Mouse (Mus musculus) CD8-positive naive resting alpha-beta T cell, adult 2 months (primary cell): ENCODE measurements around the gene 0610040J01Rik.

Source experiments
- DNase-seq, 2 experiments: peaks; one replicate each; pipeline ENCODE4 v3.0.0; 2022; ENCODE audit warnings: low read depth in 2 of 2, low spot score in 2 of 2

Gene 0610040J01Rik

DNA sequence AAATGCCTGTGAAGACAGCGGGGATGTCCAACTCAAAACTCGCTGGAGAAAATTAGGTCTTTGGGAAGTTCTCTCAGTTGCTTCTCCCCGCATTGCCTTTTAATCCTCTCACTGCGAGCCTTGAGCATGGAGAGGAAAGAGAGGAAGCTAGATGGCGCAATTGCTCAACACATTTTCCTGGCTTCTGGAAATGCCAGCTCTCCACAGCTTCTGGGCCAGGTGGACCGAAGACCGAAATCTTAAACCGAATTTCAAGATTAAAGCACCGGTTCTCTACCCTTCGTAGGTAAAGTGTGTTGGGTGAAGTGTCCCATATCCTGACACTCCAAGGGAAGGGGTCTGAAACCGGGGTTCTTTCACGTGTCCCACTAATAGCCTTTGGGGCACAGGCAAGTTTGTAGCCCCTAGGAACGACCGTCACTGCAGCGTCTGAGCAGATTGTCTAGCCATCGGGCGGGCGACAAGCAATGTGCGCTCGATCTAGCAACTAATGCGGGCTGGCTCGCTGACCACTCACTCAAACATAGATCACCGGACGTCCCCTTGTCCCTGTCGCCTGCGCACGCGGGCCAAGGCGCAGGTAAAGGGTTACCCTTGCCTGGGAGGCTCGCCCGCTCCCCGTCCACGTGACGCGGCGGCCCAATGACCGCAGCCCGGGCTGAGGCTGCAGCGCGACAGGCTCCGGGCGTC is at the start of gene 0610040J01Rik:
TSS of gene 0610040J01Rik (plus strand) at position 545 of the 690 bp plus-strand sequence.
- peak in 1 of 2 experiments; percentile 16 for DNase-seq

DNA sequence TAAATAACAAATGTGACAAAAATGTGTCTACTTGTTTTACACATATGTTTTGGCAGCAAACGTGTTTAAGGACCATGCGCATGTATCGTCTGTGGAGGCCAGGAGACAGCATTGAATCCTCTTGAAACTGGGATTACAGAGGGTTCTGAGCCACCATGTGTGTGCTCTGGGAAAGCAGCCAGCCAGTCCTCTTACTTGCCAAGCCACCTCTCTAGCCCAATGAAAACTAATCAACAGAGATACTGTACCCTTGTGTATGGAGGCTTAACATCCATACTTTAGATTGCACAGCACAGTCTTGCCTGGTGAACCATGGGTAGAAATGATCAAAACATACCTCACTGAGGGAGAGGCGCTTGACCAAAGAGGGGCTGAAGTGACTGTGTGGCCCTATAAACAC is 46.3 kb upstream of the 0610040J01Rik start:
- DNase-seq = no peak

DNA sequence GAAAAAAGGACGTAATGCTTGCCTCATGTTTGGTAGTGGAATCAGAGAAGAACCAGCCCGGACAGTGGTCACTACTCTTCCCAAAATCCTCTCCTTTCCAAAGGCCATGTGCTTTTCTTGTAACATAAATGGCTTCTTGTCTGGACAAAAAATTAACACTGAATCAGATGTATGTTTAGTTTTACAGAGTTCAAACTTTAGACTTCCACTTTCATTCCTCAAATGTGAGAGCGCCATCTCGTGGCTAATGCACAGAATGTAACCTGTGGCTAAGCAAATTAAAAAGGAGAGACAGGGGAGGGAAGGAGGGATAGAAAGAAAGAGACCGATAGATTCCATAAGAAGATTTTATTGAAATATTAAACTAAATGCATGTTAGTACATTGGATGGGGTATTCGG is 45.4 kb upstream of the 0610040J01Rik start:
- peak in 1 of 2 experiments; percentile 8 for DNase-seq

DNA sequence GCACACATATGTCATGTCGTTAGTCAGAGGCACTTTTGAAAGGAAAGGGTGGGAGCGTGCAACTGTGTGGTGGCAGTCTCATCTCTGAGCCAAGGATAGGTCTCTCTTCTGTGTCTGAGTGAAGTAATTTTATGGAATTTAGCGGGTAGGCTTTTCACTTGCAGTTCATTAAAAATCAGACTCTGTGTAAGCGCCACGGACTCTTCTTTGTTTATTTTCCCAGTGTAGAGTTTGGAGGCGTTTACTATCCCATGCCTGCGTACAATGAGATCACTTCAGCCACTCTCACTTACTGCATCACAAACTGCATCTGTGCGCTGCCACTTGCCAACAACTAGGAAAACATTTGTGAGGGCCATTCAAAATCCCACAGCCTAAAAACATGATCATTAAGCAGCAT is 44.7 kb upstream of the 0610040J01Rik start:
- no peak for DNase-seq

DNA sequence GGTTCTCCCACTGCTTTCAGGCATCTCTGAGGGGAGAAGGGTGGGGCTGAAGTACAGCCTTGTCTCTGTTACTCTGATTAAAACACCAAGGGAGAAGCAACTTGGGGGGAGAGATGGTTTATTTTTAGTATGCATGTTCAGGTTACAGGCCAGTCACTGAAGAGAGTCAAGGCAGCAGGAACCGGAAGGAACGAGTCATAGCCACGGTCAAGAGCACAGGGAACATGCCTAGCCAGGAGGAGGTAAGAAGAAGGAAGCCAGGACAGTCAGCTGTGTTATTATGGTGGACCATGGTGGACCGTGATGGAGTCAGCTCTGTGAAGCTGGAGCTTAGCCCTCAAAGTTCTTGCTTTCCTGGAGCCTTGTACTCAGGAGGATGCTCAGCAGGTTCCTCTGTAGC is 43.9 kb upstream of the 0610040J01Rik start:
- no peak for DNase-seq

DNA sequence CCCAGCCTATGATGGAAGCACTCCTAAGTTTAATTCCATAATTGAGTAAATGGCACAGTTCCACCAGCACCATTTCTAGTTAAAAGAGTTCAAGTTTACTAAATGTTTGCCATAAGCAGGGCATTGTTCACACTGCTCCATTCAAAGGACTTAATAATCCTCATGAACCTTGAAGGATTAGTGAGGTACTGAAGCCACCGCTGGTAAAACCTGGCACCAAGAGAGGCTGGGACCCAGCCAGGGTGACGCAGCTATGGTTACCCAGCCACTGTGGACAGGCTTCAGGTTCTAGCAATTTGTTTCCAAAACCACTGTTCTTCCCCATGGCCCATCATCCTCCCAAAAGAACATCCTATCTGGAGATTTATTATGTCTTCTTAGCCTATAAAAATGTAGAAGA is 39.2 kb upstream of the 0610040J01Rik start:
- no peak for DNase-seq

DNA sequence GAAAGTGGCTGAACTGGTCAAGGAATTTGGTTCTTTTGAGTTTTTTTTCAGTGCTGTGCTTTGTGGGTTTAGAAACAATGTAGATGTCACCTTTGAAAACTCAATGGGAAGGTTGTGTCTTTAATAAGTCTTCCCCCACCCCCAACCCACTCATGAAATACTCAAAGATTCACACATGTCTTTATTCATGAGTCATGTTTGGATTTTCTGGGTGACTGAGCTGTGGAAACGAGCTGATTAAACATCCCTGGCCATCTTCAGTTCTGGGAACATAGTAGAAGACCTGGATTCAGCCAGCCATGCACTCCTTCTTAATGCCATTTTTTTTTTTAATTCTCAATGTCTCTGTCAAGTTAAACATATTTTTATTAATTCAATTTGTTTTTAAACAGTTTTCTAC is 38.6 kb upstream of the 0610040J01Rik start:
- DNase-seq = no peak

DNA sequence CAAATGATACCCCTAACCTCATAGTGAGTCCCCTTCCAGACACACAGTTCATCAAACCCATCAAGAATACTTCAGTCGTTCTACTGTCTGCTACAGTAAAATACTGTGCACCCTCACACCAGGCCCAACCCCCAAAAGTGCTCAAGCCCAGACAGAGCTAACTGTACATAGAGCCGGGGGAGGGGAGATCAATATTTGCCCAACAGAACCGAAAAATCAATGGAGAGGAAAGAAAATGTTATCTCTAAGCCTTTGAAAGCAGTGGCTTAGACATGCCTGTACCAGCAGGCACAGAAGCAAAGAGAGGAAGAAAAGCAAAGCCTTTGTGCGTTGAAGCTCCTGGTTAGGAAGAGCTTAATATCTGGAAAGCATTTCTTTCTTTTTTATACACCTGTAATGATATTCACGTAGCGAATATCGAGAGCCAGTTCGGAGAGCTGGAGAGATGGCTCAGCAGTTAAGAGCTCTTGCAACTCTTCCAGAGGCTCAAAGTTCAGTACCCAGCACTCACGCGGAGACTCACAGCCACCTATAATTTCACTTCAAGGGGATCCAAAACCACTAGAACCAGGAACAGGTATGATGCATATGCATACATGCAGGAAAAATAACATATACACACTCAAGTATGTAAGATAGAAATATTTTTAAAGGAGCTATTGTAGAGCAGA is 23.9 kb upstream of the 0610040J01Rik start:
- DNase-seq = no peak

DNA sequence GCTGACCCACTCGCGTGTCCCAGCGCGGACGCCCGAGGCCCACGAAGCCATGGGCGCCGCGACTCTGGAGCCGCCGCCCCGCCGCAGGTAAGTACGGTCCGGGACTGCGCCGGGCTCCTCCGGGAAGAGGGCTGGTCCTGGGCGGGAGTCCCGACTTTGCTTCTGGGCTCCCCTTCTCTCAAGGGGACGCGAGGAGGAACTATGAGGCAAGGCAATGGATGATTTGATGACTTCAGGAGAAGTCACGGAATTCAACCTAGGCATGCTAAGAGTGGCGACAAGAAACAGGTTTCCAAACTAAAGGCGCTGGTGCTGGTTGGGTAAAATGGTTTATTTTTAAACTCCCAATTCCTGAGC is 324 bp downstream of the 0610040J01Rik start:
- no peak for DNase-seq

DNA sequence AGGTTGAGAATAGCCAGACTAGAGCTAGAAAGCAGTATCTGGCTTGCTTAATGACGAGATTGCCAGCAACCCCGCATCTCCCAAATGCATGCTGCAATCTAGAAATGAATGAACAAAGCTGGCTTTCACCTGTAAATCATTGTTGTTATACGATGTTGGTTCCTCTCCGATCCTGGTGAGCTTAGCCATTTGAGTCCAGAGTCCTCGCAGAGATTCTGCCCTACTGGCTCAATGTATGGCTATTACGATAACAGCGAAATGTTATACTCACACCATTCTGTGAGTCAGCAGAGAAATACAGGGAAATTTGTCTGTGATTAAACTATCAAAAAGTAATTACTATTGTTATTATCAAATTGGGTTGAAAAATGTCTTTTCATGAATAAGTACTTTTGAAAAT is 4.5 kb downstream of the 0610040J01Rik start:
- no peak for DNase-seq

DNA sequence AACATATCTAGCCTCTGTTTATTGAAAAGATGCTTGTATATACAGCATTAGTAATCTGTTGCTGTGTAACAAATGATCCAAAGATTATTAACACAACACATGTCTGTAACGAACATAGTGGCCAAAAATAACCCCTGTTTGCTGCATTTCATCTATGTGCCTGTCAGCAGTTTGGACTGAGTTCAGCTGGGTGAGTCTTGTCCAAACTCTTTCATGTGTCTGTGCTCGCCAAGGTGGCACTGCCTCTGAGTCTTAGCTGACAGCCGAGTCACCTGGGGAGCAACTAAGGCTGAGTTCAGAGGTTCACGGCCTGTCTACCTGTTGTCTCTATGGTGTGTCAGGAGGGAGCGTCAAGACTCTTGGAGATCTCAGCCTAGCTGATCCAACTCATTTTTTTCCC is 5.1 kb downstream of the 0610040J01Rik start:
- DNase-seq = no peak

DNA sequence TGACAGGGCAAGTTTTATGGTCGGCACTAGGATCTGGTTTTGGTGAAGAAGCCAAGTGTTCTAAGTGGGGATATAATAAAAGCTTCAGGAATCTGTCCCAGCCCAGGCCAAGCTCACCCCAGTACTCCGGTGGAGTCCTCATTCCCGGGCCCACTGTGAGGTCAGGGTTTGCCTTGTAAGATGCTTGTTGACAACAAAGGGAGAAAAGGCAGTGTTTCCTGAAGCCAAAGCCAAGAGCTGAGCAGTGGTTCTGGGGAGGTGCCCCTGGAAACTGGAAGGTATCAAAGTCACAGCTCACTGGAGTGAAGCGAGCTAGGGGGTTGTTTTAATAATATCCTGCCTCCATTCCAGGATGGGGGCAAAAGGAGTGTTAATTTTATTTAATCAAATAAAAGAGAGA is 6.8 kb downstream of the 0610040J01Rik start:
- DNase-seq = no peak

DNA sequence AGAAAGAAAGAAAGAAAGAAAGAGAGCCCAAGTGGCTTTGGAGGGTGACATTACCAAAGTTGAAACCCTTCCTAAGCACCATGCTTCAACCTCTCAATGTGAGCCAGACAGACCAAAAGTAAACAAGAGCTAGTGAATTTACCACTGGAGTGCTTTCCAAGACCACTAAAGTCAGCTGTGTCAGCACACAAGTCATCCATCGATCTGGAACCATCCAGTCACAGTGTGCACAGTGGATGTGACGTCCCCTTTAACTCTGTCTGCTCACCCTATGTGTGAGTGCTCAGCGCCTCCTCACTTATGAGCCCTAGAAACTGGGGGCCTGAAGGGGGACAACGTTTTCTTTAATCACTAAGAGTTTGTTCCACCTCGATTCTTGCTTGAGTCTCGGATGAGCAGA is 7.4 kb downstream of the 0610040J01Rik start:
- no peak for DNase-seq

DNA sequence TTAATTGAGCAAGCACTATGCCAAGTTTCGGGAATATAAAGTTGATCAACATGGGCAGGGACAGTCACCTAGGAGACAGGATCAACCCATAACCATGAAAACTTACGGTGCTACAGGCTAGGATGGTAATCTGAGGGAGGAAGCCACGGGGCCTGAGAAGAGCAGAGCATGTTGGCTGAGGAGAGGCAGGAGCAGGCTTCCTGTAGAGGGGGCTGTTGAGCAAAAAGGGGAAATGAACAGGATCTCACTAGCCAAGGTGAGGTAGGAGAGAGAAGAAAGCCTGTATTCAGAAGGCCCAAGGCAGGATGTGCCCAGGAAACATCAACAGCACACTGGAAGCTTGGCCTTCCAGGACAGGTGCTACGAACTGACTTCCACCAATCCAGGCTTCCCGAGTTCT is 9.0 kb downstream of the 0610040J01Rik start:
- DNase-seq = no peak

DNA sequence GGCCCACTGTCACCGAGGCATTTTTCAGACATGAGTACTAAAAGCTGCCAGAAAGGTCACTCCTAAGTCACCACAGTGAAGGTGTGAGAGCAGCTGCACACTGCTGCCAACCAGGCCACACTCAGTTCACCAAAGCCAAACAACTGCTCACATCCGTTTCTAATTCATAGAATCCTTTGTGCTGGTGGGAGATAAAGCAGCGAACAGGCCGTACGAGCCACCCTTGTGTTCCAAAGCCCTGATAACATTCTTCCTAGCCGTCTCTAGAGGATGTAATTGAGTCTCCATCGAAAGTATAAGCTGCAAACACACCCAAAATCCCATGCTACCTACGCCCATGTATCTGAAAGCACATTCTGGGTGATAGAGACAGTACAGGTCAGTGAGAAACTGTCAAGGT is 9.7 kb downstream of the 0610040J01Rik start:
- no peak for DNase-seq

DNA sequence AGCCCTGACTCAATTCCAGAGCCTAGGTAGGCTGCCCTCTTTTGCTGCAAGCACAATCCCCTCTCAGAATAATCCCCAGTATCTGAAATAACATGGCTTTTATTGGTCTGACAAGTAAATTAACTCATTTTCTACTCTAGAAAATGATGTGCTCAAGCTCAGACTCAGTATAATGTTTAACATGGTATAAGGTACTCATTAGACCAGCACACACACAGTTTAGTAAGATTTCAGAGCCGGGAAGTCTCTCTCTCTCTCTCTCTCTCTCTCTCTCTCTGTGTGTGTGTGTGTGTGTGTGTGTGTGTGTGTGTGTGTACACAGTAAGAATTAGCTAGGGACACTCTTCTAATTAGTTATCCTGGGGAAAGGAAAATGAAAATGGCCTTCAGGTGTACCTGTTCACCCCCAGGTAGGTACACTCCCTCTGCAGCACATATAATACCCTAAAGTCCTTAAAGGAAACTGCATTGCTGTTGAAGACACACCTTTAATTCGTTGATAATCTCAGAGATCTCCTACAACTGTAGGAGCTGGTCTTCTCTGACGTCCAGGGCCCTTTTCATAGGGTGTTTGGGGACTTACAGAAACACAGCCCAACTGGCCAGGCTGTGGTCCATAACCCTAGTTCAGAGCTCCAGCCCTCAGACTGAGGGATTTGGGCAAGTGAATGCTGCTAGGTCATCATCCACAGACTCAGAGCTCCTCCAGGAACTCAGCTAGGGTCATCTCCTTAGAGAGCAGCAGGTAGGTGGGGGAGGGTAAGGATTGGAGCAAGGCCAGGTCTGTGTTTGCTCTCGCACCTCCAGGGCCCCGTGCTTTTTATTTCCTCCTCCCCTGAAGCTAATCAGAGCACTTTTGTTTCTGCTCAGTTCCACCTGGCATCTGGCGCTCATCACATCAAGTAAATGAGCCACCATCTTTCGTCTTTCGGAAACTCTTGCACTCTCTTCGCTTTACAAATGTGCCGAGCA is 11.5 kb downstream of the 0610040J01Rik start:
- no peak for DNase-seq

DNA sequence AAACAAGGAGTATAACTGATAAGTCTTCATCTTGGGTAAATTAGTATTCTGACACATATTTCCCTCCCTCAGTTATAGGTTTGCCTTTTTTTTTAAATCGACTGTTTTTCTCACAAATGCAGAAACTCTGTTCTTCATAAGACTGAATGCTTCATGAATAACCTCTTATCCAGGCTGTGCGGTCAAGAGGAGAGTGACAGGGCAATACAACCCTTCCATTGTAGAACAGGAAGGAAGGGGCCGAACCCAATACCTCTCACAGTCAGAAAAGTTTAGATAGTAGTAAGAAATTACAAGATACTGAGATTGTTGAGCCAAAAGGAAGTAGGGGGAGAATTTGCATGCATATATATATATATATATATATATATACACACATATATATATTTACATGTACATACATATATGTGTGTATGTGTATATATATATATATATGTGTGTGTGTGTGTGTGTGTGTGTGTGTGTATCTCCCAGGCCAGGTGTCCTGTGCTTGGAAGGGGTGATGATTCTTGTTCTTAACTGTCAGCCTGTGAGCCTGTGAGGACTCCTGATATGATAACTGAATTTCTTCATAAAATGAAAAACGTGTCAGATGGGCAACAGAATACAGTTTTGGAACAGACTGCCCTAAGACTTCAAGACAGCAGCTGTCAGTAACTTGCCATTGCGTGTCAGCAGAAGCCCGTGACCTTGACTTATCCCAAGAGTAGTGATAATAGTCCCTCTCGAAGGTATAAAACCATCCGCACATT is 12.6 kb downstream of the 0610040J01Rik start:
- DNase-seq = no peak

DNA sequence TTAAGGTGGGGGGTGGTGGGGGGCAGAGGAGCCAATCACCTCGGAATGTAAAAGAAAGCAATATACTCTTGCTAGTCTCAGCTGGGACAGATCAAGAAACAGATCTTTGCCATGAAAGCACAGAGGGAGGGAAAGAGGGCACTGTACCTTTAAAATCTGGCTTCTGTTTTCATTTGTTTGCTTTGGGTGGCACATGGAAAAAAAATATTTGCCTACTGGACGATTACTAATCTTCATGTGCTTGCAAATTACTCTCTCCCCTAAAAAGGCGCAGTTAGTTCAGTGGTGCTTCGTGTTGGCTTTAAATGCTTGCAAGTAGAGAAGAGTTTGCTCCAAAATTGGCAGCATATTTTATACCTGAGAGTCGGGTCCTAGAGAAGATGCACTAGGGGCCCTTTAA is 13.7 kb downstream of the 0610040J01Rik start:
- no peak for DNase-seq

DNA sequence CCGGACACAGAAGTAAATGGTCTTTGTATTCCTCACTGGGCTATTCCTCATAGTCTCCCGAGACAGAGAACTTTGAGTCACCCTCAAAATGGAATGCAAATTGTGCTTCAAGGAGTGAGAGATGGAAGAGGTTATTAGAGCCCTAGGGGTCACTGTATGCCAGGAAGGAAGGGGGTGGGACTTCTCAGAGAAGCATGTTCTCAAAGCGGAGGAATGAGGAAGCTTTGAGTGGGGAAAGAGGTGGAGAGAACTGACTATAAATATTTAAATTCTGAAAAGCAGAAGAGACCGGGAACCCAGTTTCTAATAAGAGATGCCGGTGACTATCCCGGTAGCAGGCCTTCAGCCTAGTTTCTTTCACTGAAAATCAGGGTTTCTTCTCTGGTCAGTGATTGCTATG is 14.8 kb downstream of the 0610040J01Rik start:
- DNase-seq = no peak

DNA sequence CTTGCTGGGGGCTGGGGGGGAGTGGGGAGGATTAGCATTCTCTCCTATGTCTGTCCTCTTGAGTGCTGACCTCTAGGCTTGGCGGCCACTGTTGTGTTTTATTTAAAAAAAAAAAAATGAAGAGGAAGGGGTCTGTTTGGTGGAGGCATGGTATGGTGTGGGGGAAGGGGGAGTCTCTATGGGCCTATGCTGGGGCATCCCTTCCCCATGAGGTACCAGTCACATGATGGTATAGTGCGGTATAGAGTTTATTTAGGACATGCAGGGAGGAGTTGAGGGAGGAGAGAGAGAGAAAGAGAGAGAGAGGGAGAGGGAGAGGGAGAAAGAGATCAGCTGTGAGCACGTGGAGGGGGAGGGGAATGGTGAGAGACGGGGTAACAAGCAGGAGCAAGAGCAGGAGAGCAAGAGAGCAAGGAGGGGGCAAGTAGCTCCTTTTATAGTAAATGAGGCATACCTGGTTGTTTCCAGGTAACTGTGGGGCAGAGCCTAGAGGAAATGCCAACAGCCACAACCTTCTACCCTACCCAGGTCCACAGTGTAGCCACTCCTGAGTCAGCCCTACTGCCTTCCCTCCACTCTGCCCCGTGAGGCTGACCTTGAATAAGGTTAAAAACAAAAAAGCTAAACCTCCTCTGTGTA is 15.4 kb downstream of the 0610040J01Rik start:
- no peak for DNase-seq
